Mouse (Mus musculus) neutrophil, adult 5-6 weeks (primary cell): ENCODE measurements around the gene Faf1. TPM values are rescaled to one million over a fixed set of nuclear protein-coding genes. Genes with fewer than 3 reads are reported as not detected.

Source experiments
- ATAC-seq: fragments of 151-379, 151-347 bp; 2 replicates; pipeline ENCODE4 v1.8.0; 2017; ENCODE audit warnings: mild to moderate bottlenecking, moderate TSS enrichment; ENCODE audit not compliant: insufficient number of reproducible peaks, poor library complexity, low FRiP score, severe bottlenecking; ENCODE audit errors: extremely low read depth
- total RNA-seq: library from RNA; stranded (forward); fragments of 200-1000 nt; gene quantifications from 2 replicates; pipeline ENCODE4 v1.2.3, GENCODE M21; 2017

Gene Faf1
- total RNA-seq: 32.5 and 42.1 TPM in 2 replicates

- peak; percentile 99 for ATAC-seq
These were observed at the start of gene Faf1 for GRCm38 (mm10) chr4:109676218-109677215. TSS of gene Faf1 (plus strand) at chr4:109676588.

- no peak for ATAC-seq
These were observed 46.2 kb upstream of the Faf1 start for GRCm38 (mm10) chr4:109630215-109630614.

GRCm38 (mm10) chr4:109631029-109631428 lies 45.4 kb upstream of the Faf1 start:
- ATAC-seq: no peak

GRCm38 (mm10) chr4:109634971-109635370 lies 41.4 kb upstream of the Faf1 start:
- no peak for ATAC-seq

DNA sequence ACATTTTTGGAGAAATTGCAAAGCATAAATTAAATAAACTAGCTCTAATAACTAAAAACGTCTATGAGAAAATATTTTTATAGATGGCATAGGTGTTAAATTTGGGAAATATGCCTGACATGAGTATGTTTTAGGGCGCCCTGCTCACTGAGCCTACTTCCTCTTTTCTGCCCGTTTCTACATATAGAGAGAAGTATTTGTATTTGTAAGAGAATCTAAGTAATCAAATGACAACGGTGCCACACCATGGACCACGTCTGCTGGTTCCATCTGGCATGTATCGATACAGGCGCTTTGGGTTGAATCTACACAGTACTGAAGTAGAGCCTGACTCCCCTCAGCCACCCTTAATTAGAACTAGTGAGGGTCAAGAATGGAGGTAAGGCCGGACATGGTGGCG lies 37.0 kb upstream of the Faf1 start:
- no peak for ATAC-seq

- ATAC-seq: no peak
These were observed 36.2 kb upstream of the Faf1 start for GRCm38 (mm10) chr4:109640141-109640540.

DNA sequence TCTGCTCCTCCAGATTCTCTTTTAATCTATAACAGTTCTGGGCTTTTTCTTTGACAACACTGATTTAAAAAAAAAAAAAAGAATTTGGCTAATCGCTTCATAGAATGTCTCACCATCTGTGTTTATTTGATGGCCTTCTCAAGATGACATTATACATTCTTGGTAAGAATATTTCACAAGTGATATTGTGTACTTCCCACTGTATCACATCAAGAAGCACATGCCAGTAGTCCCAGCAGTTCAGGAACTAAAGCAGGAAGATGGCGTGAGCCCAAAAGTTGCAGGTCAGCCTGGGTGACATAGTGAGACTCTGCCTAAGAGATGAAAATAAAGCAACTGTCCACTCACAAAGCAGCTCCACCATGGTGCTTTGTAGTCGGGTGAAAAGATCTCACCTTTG lies 34.9 kb upstream of the Faf1 start:
- ATAC-seq: no peak

DNA sequence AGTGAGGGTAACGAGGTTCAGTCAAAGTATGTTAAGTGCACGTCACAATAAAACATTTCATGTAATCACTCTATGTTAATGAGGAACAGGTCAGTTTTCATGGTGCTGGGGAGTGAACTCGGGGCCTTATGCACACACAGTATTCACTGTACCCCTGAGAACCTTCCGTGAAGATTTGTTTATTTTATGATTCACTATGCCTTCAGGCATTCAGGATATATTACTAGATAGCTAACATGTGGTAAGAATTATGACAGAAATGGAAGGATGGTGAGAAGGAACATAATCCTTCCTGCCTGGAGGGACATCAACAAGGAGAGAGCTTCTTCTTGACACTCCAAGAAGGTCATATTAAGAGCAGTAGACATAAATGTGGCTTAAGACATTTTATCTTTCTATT lies 29.1 kb upstream of the Faf1 start:
- ATAC-seq: no peak

- no peak for ATAC-seq
These were observed 27.1 kb upstream of the Faf1 start for GRCm38 (mm10) chr4:109649331-109649730.

- ATAC-seq: no peak
These were observed 23.1 kb upstream of the Faf1 start for GRCm38 (mm10) chr4:109653251-109653650.

DNA sequence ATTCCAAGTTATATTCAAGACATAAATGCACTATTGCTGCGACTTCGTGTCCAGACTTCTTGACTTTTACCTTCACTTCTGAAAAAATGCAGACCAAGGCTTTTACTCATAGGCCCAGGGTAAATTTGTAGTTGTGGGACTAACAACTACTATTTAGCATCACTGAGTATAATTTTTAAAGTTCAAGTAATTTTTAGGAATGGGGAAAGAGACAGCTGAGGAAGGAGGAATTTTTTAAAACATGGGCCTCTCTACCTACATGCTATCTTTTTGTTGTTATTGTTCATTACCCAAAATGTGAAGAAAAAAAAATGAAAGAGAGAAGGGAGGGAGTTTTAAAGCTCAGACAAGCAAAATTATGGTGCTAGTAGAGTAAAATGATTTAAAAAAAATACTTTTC lies 21.7 kb upstream of the Faf1 start:
- ATAC-seq: no peak

GRCm38 (mm10) chr4:109655738-109656137 lies 20.6 kb upstream of the Faf1 start:
- ATAC-seq: no peak

DNA sequence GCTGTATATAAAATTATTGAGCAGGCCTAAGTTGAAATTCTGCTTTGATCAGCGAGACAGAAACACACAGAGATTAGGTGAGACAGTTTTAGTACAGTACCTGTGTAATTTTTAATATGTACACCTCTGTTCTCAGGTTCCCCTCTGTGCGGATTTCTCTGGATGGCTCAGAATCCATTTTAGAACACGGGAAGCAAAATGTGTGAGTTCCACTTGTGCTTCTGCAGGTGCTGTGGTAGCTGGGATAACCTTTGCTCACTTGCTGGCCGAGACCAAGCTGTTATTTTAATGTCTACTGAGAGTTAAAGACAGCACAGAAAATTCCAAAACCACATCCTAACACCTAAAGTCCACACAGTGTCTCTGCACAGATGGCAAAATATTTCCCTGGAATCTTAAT lies 20.1 kb upstream of the Faf1 start:
- ATAC-seq: no peak

DNA sequence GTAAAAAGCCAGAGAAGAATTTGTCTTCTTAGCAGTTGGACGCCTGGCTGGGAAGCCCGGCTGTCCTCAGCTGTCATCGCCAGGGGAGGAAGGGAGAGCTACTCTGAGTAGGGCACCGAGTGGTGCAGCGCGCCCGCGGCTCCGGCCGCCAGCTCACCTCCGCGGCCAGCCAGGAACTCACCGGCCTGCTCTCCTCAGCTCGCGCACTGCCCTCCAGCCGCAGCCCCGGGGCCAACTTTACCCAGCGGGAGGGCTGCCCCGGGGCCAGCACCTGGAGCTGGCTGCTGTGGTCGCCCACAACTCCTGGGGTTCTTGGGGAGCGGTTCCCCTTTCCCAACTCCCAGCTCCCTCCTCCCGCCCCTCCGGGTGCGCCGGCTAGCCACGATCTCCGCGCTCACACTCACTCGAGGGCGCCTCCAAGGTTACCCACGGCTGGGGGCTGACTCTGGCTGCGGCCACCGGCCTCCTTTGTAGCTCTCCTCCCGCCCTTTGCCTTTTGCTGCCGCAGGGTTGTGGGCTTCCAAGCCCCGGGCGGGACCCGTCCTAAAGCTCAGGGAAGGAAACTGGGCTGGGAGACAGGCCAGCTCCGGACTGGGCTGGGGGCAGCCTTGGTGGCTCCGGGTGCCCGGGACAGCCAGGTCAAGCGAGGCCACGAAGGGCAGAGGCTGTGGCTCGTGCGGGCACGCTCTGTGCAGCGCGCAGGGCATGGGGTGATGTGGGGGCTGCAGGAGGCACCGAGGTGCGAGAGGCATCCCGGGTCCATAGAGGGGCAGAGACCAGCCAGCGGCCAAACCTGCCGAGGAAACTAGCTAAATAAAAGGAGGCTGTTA lies 19.2 kb upstream of the Faf1 start:
- ATAC-seq: peak; percentile 56

GRCm38 (mm10) chr4:109657851-109658500 lies 18.4 kb upstream of the Faf1 start:
- no peak for ATAC-seq

DNA sequence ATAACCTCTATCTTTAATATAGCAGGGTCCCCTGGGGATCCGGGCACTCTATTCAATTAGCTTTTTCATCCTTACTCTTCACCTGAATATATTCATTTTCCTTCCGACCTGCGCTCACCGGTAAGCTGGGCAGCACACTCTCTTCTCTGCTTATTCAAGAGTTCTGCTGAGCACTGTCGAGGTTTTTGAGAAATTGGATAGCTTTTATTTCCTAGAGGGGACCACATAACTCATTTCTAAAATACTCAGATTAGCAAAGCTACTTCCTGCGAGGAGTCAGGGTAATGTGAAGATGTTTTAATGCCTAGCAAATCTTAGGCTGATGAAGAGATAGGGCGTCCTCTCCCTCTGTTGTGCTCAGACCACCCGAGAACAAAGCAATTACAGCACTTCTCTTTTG lies 17.6 kb upstream of the Faf1 start:
- no peak for ATAC-seq

DNA sequence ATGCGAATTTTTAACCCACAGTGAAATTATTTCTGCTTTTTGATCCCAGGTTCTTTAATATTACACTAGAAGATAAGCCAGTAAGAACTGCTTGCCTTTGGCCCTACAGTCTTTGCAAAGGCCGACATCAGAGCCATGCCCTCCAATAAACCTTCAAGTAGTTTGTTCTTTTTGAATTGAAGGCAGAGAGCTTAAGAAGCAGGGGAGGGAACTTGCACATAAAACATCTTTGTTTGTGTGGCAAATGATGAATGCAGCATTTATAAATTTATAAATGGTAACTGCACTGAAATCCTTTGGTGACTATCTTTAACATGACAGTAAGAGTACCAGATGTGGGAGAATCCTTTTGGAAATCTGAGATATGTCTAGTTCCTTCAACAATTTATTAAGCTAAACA lies 16.8 kb upstream of the Faf1 start:
- ATAC-seq: no peak

GRCm38 (mm10) chr4:109660568-109660967 lies 15.8 kb upstream of the Faf1 start:
- ATAC-seq: no peak

DNA sequence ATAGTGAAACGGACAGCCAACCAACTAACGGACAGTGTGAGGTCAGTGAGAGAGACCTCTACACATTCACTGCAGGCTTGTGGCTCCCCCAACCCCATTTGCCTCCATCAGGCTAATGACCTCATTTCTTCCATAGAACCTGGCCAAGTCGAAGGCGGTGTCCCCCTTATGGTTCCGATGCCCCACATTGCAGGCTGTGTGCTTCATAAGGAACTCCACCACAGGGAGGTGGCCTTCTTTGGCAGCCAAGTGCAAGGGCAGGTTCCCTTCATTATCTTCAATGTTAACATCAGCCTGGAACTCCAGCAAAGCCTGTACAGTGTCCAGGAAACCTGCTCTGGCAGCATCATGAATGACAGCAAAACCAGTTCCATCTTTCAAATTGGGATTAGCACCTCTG lies 15.2 kb upstream of the Faf1 start:
- ATAC-seq: no peak
